Mouse (Mus musculus): ENCODE results near the gene Pik3cb.

- TF ChIP-seq CTCF (IDR thresholded peaks at IDR 0.05; ENCODE audit: control insufficient read depth, insufficient read depth, insufficient read length), result no peak
- no peak for TF ChIP-seq USF1 (IDR thresholded peaks at IDR 0.05; ENCODE audit: low read depth)
- TF ChIP-seq MAX (IDR thresholded peaks at IDR 0.05), result no peak
- TF ChIP-seq FOSL1 (IDR thresholded peaks at IDR 0.05; ENCODE audit: insufficient read depth, low read length, poor library complexity, severe bottlenecking), result no peak
These were observed 1.2 kb upstream of the Pik3cb start for GRCm38 (mm10) chr9:99141618-99142017.

All from C2C12 (cell line).